Mouse (Mus musculus): ENCODE results near the gene Cd27.

DNA sequence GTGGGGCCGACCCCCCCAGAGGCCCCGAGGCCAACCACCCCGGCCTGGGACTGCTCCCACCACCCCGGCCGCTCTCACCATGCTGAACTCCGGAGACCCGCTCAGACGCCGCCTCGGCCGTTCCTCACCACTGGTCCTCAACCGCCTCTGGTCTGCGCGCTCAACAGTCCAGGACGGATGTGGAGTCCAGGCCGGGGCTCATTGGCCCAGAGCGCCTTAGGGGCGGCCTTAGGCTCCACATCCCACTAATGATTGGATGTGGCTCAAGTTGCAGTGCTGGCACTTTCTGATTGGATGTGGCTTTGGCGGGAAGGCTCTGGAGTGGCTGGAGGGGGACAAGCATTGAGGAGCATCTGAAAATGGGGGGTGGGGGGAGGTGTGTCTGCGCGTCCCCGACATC is 49.1 kb upstream of the Cd27 start, which contains the start of gene Tuba3a:
- no peak for TF ChIP-seq CTCF (conservative IDR thresholded peaks at IDR 0.05; ENCODE audit: low read length)
- no peak for TF ChIP-seq NANOG (IDR thresholded peaks at IDR 0.05; ENCODE audit: borderline replicate concordance, low read length)
- no peak for TF ChIP-seq POU5F1 (IDR thresholded peaks at IDR 0.05; ENCODE audit: borderline replicate concordance, low read length)
